Comparison of ENCODE assay signal across 10 mouse cellular contexts in the genomic region with DNA sequence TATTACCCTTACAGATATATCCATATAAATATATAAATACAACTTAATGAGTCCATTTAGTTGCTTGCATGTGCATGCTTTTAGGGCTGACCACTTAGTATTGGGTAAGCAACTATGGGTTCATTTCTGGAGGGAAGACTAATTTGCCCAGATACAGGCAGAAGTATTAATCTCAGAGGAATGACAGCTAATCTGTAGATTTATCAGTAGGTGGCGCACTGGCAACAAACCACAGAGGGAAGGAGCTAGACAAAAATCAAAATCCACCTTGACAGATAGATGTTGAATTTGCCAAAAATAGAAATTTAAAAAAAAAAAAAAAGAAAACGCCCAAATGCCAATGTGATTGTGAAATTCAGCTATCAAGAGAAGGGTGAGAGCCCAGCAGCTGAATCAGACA.
DNase-seq lines count a peak whose midpoint lies in the region; ATAC-seq and TF ChIP-seq lines count a peak whose summit lies in the region.
"Had no signal": no experiment of that assay in that cellular context is flagged by ENCODE, and none has a peak within 500 bp of the region (broad histone marks: within the 10 kb centered on the region; RNA-seq: fewer than 3 reads in every experiment).

No protein-coding gene starts in this region.

- peak; percentile 50 for TF ChIP-seq CTCF in hindbrain, postnatal 0 days (IDR thresholded peaks at IDR 0.05; ENCODE audit: low read depth)

- no peak overlapping the region for H3K4me2 ChIP-seq in hindbrain, postnatal 0 days (ENCODE audit: low read depth, low read length)
- no peak overlapping the region for H3K4me2 ChIP-seq in hindbrain, embryonic 16.5 days (ENCODE audit: low read length)
- H3K4me2 ChIP-seq in midbrain, embryonic 14.5 days (ENCODE audit: low read length) = no peak overlapping the region
- no peak overlapping the region for H3K4me2 ChIP-seq in midbrain, embryonic 13.5 days (replicated peaks)
- H3K4me2 ChIP-seq in hindbrain, embryonic 13.5 days = no peak overlapping the region

- H3K4me3 ChIP-seq in hindbrain, postnatal 0 days (ENCODE audit: low read length) = no peak overlapping the region
- H3K4me3 ChIP-seq in hindbrain, embryonic 16.5 days (ENCODE audit: low read length) = no peak overlapping the region
- no peak overlapping the region for H3K4me3 ChIP-seq in midbrain, embryonic 14.5 days (replicated peaks; ENCODE audit: low read depth, low read length)
- no peak overlapping the region for H3K4me3 ChIP-seq in midbrain, embryonic 13.5 days (replicated peaks)
- H3K4me3 ChIP-seq in hindbrain, embryonic 13.5 days = no peak overlapping the region

- no peak for ATAC-seq in hindbrain, postnatal 0 days
- no peak for ATAC-seq in hindbrain, embryonic 16.5 days
- ATAC-seq in midbrain, embryonic 14.5 days (ENCODE audit: low FRiP score, low TSS enrichment) = no peak
- ATAC-seq in midbrain, embryonic 13.5 days = no peak
- no peak for ATAC-seq in hindbrain, embryonic 13.5 days (ENCODE audit: low FRiP score)

- H3K4me1 ChIP-seq in hindbrain, postnatal 0 days (ENCODE audit: insufficient read depth, low read length) = no peaks in the 10 kb centered on the region
- no peaks in the 10 kb centered on the region for H3K4me1 ChIP-seq in hindbrain, embryonic 16.5 days (ENCODE audit: control insufficient read depth, insufficient read depth, low read depth, low read length)
- no peaks in the 10 kb centered on the region for H3K4me1 ChIP-seq in midbrain, embryonic 14.5 days (ENCODE audit: control insufficient read depth, insufficient read depth, low read length)
- H3K4me1 ChIP-seq in midbrain, embryonic 13.5 days (replicated peaks) = no peaks in the 10 kb centered on the region; the same call in 1 of the 2 replicates
- no peaks in the 10 kb centered on the region for H3K4me1 ChIP-seq in hindbrain, embryonic 13.5 days (replicated peaks)

- 40% methylated on average over 2 of the region's 2 CpGs for WGBS in hindbrain, postnatal 0 days
- 35% methylated on average over 2 of the region's 2 CpGs for WGBS in hindbrain, embryonic 16.5 days
- 41% methylated on average over 2 of the region's 2 CpGs for WGBS in midbrain, embryonic 14.5 days
- 29% methylated on average over 2 of the region's 2 CpGs for WGBS in midbrain, embryonic 13.5 days
- WGBS in hindbrain, embryonic 13.5 days = 27% methylated on average over 2 of the region's 2 CpGs

- peak; percentile 38 for DNase-seq in hindbrain, postnatal 0 days (ENCODE audit: low spot score)
- DNase-seq in midbrain, embryonic 14.5 days = peak; percentile 50
- peak; percentile 4 for DNase-seq in adipocyte (ENCODE audit: low spot score)
- peak; percentile 34 for DNase-seq in lung, postnatal 36 days
- no peak for DNase-seq in spleen, postnatal 4 days (ENCODE audit: low spot score in 2 of 2)
- DNase-seq: heart, postnatal 4 days; kidney, postnatal 4 days had no signal

- H3K27me3 ChIP-seq in hindbrain, postnatal 0 days (ENCODE audit: insufficient read depth, low read length) = no peaks in the 10 kb centered on the region
- no peaks in the 10 kb centered on the region for H3K27me3 ChIP-seq in hindbrain, embryonic 16.5 days (replicated peaks; ENCODE audit: control insufficient read depth, insufficient read depth, low read length)
- no peaks in the 10 kb centered on the region for H3K27me3 ChIP-seq in midbrain, embryonic 14.5 days (ENCODE audit: control insufficient read depth, insufficient read depth, low read length)
- no peaks in the 10 kb centered on the region for H3K27me3 ChIP-seq in midbrain, embryonic 13.5 days
- no peaks in the 10 kb centered on the region for H3K27me3 ChIP-seq in hindbrain, embryonic 13.5 days

- H3K9me3 ChIP-seq in hindbrain, postnatal 0 days (ENCODE audit: low read length) = no peaks in the 10 kb centered on the region
- no peaks in the 10 kb centered on the region for H3K9me3 ChIP-seq in hindbrain, embryonic 16.5 days (ENCODE audit: control insufficient read depth, low read length)
- H3K9me3 ChIP-seq in midbrain, embryonic 14.5 days (ENCODE audit: control insufficient read depth, low read length) = no peaks in the 10 kb centered on the region
- no peaks in the 10 kb centered on the region for H3K9me3 ChIP-seq in midbrain, embryonic 13.5 days
- H3K9me3 ChIP-seq in hindbrain, embryonic 13.5 days = no peaks in the 10 kb centered on the region

- H3K27ac ChIP-seq in hindbrain, postnatal 0 days = no peak overlapping the region
- no peak overlapping the region for H3K27ac ChIP-seq in hindbrain, embryonic 16.5 days (ENCODE audit: low read depth, low read length)
- no peak overlapping the region for H3K27ac ChIP-seq in midbrain, embryonic 14.5 days (replicated peaks; ENCODE audit: low read depth, low read length)
- no peak overlapping the region for H3K27ac ChIP-seq in midbrain, embryonic 13.5 days
- H3K27ac ChIP-seq in hindbrain, embryonic 13.5 days = no peak overlapping the region

- H3K36me3 ChIP-seq in hindbrain, postnatal 0 days (ENCODE audit: insufficient read depth, low read length) = no peaks in the 10 kb centered on the region
- no peaks in the 10 kb centered on the region for H3K36me3 ChIP-seq in hindbrain, embryonic 16.5 days (ENCODE audit: control insufficient read depth, insufficient read depth, low read length)
- no peaks in the 10 kb centered on the region for H3K36me3 ChIP-seq in midbrain, embryonic 14.5 days (ENCODE audit: control insufficient read depth, insufficient read depth, low read length)
- no peaks in the 10 kb centered on the region for H3K36me3 ChIP-seq in midbrain, embryonic 13.5 days
- H3K36me3 ChIP-seq in hindbrain, embryonic 13.5 days = no peaks in the 10 kb centered on the region

- no peak overlapping the region for H3K9ac ChIP-seq in hindbrain, postnatal 0 days (replicated peaks; ENCODE audit: low read length)
- H3K9ac ChIP-seq in hindbrain, embryonic 16.5 days (ENCODE audit: low read depth, low read length) = no peak overlapping the region
- H3K9ac ChIP-seq in midbrain, embryonic 14.5 days (replicated peaks; ENCODE audit: low read length) = no peak overlapping the region
- no peak overlapping the region for H3K9ac ChIP-seq in midbrain, embryonic 13.5 days (replicated peaks)
- no peak overlapping the region for H3K9ac ChIP-seq in hindbrain, embryonic 13.5 days

Comparison
In these comparisons a context has a peak if more than half of its experiments do, and no peak if none do; other contexts are left out.
1. DNase-seq: peak in hindbrain, postnatal 0 days (single experiment), midbrain, embryonic 14.5 days (single experiment), adipocyte (single experiment) and lung, postnatal 36 days (single experiment); none in spleen, postnatal 4 days (0 of 2).